Mouse (Mus musculus) erythroblast, embryonic 14.5 days (primary cell): ENCODE measurements around the gene Zfp799.

Source experiments
- GATA1 ChIP-seq: IDR thresholded peaks from 2 replicates; pipeline ENCODE4 v1.6.1; 2012; ENCODE audit warnings: low read length, inconsistent platforms, mixed read lengths
- TAL1 ChIP-seq: IDR thresholded peaks from 3 replicates; pipeline ENCODE4 v1.6.1; 2012; ENCODE audit warnings: low read length, inconsistent platforms, mixed read lengths

DNA sequence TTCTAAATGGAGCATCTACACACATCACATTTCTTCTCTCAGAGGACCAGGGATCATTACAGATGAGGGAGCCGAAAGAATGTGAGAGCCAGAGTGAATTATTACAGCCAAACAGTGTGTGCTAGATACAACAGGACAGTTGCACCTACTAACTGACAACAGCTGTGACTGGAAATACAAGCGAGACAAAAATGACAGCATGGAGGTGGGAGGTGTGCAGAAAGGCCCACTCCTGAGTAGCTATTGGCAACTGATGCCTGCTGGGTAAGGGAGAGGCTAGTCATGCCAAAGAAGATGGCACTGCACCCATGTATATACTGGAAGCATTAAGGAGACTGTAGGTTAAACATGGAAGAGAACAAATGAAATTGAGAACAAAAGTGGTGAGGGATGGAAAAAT is 63.6 kb downstream of the Zfp799 start:
- TF ChIP-seq GATA1: no peak
- TF ChIP-seq TAL1: no peak
